Mouse (Mus musculus) 3134 (cell line): Measurements from ENCODE around the gene 4930544D05Rik.
A peak's percentile ranks its signal among the peaks of the same experiment; 100 is the strongest.

Experiments used
- DNase-seq: peaks from one replicate; pipeline ENCODE4 v3.0.0-alpha.2; 2011; ENCODE audit warnings: low spot score; ENCODE audit not compliant: insufficient read length; ENCODE audit errors: extremely low read depth

4930544D05Rik gene

DNA sequence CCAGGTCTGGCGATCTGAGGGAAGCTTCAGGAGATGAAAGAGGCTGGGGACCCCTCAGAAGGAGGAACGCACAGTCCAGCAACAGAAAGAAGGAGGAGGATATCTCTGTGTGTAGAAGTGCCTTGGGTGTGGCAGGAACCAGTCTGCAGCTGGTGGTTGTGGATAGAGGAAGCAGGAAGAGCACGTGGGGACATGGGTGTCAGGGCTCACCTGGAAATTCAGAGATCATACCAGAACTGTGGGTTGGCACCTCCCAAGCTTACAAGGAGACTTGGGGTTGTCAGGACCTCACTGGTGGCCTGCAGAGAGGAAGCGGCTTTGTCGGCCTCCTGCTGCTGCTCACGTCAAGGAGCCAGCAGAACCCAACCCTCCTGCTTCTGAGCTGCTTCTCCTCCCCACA, 18.3 kb upstream of the 4930544D05Rik start:
- DNase-seq = no peak

- DNase-seq = no peak
Measured at GRCm38 (mm10) chr11:70598451-70598953, 17.1 kb upstream of the 4930544D05Rik start.

DNA sequence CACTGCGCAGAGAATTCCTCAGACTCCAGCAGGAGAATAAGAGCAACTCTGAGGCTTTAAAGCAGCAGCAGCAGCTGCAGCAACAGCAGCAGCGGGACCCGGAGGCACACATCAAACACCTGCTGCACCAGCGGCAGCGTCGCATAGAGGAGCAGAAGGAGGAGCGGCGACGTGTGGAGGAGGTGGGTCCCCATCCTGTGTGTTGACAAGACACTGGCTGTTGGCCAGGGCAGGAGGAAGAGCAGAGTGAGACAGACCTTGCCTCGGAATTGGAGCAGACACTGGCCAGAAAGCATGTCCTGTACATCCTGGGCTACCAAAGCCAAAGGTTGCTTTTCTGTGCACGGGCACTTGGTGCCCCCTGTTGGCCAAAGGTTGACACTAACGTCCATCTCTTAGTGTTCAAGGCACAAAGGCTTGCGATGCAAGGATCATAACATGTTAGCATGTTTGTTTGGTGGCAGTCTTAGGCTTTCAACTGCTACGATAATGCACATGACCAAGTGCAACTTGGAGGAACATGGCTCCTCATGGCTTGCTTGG, 10.6 kb upstream of the 4930544D05Rik start:
- peak; percentile 56 for DNase-seq

GRCm38 (mm10) chr11:70606717-70607116, 8.9 kb upstream of the 4930544D05Rik start:
- DNase-seq = no peak

DNA sequence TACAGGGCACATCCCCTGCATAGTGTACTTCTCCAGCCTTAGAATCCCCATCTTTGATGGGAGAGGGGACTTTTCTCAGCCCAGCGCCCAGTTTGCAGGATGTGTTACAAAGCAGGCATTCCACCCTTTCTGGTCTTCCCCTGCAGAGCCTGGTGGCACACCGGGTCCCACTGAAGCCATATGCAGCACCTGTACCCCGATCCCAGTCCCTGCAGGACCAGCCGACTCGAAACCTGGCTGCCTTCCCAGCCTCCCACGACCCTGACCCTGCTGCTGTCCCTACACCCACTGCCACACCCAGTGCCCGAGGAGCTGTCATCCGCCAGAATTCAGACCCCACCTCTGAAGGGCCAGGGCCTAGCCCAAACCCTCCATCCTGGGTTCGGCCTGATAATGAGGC, 8.0 kb upstream of the 4930544D05Rik start:
- no peak for DNase-seq

DNA sequence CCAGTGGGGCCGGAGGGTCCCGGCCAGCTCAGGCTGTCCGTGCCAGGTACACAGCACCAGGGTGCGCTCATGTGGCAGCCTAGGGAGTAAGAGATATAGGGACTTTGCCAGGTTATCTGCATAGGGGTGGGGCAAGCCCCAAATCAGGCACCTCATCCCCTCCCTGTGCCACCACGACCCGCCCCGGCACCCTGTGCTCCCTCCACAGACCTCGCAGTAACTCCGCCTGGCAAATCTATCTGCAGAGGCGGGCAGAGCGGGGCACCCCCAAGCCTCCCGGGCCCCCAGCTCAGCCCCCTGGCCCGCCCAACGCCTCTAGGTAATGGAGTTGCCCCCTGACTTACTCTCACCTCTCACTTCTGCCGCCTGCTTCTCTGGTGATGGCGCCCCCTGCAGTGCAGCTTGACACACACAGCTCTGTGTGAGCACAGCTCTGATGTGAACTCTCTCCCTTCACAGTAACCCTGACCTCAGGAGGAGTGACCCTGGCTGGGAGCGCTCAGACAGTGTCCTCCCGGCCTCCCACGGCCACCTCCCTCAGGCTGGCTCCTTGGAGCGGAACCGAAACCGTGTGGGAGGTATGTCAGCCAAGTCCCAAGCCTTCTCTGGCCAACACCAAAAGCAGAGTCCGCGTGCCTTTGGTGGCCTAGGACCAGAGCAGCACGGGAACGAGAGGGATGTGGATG, 7.1 kb upstream of the 4930544D05Rik start:
- DNase-seq = no peak

- DNase-seq = no peak
Measured at GRCm38 (mm10) chr11:70610752-70611151, 4.9 kb upstream of the 4930544D05Rik start.

DNA sequence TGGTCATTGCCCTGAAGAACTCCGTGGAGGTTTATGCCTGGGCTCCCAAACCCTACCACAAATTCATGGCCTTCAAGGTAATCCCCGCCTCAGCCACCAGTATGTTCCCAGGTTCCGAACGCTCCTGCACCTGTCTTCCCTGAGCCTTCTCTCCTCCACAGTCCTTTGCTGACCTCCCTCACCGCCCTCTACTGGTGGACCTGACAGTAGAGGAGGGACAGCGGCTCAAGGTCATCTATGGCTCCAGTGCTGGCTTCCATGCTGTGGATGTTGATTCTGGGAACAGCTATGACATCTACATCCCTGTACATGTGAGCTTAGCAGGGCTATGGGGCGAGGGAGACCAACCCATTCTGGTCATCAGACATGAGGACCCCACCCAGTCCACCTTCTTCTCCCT, 3.1 kb upstream of the 4930544D05Rik start:
- no peak for DNase-seq

- DNase-seq = no peak
Measured at GRCm38 (mm10) chr11:70615074-70615473, 574 bp upstream of the 4930544D05Rik start.

- DNase-seq = no peak
Measured at GRCm38 (mm10) chr11:70619101-70619500, 3.5 kb downstream of the 4930544D05Rik start, which contains the start of gene Chrne. Gene Chrne (minus strand): TSS chr11:70619216.

- DNase-seq = peak; percentile 72
Measured at GRCm38 (mm10) chr11:70621972-70622814, 6.5 kb downstream of the 4930544D05Rik start.

DNA sequence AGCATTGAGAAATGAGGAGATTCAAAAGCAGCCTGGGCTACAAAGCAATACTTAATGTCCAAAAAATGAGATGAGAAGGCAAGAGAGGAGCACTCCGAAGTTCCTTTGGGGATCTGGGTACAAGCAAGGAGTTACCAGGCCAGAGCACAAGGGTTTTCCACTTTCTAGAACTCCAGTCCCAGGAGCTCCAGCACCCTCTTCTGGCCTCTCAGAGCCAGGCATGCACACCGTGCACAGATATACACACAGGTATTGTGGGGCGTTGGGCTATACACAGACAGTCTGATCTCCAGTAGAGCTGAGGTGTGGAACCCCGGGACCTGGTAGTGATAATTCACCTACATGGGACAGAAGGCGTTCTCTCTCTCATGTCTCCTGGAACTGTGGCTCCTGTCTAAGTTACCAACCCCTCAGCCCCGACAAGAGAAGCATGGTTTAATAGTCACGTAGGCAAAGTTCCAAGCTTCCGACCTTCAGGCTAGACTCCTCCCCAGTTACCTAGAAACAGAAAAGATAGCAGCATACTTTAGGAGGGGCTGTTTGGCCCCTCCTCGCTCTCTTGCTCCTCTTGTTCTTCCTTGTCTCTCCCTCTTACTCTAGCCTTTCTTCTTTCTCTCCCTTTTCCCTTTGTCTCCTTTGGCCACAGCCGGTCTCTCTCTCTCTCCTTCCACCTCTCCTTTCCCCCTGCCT, 7.5 kb downstream of the 4930544D05Rik start:
- DNase-seq = no peak

- DNase-seq = no peak
Measured at GRCm38 (mm10) chr11:70625473-70625872, 9.8 kb downstream of the 4930544D05Rik start.

DNA sequence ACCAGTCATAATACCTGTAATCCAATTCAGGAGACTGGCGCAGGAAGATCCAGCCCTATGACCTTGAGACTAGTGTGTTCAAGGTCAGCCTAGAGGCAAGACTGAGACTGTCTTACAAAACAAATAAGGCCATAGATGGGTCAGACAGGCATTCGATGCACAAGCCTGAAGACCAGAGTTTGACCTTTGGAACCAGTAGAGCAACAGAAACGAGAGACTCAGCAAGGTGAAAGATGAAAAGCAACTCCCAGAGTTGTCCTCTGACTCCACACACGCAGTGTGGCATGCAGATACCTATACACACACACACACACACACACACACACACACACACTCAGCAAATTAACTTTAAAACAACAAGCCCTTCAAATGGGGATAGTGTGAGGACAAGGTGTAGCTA, 11.2 kb downstream of the 4930544D05Rik start:
- no peak for DNase-seq

GRCm38 (mm10) chr11:70628431-70628830, 12.8 kb downstream of the 4930544D05Rik start:
- no peak for DNase-seq

DNA sequence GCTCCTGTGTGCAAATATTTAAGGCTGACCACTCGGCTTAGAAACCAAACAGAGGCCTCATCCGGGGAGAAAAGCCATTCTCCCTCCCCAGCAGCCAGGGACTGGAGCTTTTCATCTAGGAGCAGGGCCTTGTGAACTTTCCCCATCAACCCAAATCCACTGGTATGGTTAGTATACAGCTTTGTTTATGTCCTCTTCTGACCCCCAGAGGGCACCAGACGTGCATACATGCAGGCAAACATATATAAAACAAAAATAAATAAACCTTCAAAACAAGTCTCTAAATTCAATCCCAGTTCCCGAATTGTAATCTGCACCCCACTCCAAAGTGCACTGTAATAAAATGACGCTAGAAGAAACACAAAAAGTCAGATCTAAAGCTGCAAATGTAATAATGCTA, 13.9 kb downstream of the 4930544D05Rik start:
- DNase-seq = no peak

DNA sequence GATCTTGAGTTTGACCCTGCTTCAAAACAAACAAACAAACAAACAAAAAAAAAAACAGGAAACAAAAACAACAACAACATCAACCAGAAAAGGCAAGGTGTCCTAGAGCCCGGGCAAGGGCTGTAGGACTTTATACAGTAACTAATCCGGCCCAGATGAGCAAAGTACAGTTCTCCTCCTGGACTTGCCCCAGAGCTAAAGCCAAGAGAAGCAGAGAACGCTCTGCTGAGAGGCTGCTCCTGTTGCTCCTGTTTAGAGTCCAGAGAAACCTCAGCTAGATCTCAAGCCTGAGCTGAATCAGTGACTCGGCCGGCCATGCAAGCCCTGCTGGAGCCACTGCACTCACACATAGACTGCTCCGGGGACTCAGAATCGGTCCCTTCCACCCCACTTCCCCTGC, 14.5 kb downstream of the 4930544D05Rik start:
- no peak for DNase-seq

DNA sequence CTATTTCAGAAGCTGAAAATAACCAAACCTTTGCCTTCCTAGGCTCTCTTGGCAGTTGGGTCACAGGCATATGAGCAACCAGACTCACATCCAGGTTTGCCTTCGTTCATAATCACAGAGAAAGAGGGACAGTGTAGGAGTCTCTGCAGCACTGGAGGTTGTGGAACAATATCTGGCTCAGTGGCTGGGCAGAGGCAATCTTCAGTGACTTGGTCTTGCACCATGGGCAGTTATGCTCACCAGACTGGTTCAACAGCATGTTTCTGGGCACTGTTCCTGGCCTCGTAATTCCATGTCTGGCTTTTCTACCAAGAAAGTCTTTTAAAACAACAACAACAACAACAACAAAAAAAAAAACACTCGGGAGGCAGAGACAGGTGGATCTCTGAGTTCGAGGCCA, 20.0 kb downstream of the 4930544D05Rik start:
- no peak for DNase-seq

DNA sequence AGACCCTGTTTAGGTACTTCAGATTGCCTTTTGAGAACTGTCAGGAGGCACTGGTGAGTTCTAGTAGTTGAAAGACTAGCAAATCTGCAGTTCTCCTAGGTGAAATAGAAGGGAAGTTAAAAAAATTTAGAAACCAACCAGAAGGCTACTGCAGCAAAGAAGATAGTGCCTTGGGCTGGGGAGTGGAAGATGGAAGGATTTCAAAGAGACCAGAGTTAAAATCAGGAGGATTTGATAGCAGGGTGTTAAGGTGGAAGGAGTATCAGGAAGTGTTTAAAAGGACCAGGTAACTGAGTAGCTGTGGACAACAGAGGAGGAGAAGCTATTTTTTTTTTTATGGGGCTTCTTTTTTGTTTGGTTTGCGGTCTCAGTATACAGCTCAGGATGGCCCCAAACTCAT, 22.1 kb downstream of the 4930544D05Rik start:
- DNase-seq = no peak

DNA sequence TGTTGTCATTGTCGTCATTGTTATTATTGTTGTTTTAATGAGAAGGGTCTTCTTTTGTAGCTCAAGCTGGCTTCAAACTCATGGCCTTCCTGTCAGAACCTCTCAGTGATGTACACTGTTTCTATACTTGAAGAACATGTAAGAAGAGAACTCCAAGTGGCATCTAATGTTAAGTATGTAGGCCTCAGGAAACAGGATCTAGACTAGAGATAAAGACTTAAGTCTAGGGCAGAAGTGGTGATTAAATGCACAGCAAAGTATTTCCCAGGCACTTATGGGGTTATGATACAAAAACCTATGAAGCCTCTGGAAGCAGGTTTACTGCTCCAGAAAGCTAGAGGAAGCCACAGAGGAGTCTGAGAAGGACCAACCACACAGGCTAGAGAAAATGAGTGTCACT, 22.6 kb downstream of the 4930544D05Rik start:
- DNase-seq = no peak

DNA sequence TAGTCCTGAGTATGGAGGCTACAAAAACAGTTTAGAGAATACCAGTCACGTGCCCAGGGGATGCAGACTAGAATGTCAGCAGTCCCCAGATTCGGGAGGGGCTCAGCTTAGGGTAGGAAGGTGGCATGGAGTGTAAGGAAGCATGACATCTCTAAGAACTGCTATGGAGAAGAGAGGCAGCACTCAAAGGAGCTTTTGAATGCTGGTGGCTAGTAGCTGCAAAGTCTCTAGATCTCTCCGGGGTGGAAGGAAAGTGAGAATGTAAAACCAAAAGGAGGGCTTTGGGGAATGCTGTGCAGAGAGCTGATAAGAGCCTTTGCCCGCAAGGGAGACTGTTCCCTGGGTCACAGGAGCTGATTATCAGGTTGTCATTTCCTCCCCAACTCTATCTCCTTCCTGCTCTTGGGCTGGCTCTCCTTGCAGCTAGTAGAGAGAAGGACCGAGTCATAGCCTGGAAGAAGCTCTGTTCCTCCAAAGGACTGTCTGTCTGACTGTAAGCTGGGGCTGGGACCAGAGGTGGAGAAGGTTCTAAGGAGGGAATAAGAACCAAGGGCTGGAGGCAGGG, 23.1 kb downstream of the 4930544D05Rik start, which contains the start of gene Gp1ba:
Gp1ba (plus strand) TSS at position 409 of the 565 bp plus-strand sequence.
- DNase-seq = no peak
